Comparison of ENCODE assay signal across 9 mouse cellular contexts in genomic region chr9:65178336-65179213, GRCm38 (mm10). TPM values are rescaled to one million over a fixed set of nuclear protein-coding genes. Genes with fewer than 3 reads are reported as not detected.
DNase-seq lines count a peak whose midpoint lies in the region.
"Had no signal": no experiment of that assay in that cellular context is flagged by ENCODE, and none has a peak within 500 bp of the region (broad histone marks: within the 10 kb centered on the region; RNA-seq: fewer than 3 reads in every experiment).

No protein-coding gene starts in this region.

- H3K9me3 ChIP-seq in embryonic facial prominence, embryonic 10.5 days, result no peaks in the 10 kb centered on the region

- peak overlapping the region; percentile 88 for H3K27ac ChIP-seq in embryonic facial prominence, embryonic 10.5 days (replicated peaks)

- intact Hi-C loops in heart, postnatal 14 days (cut with DNase I), result no loop called here

- H3K27me3 ChIP-seq in embryonic facial prominence, embryonic 10.5 days (replicated peaks; ENCODE audit: low read depth, poor library complexity, severe bottlenecking), result peaks cover 10% of the 10 kb centered on the region; the same call in 1 of the 2 replicates

- H3K4me3 ChIP-seq in embryonic facial prominence, embryonic 10.5 days, result peak overlapping the region; percentile 38

- H3K36me3 ChIP-seq in embryonic facial prominence, embryonic 10.5 days (replicated peaks), result peaks cover 88% of the 10 kb centered on the region

- 3% methylated on average over 22 of the region's 22 CpGs for WGBS in embryonic facial prominence, embryonic 10.5 days

- DNase-seq in layer of hippocampus, postnatal 10 days (ENCODE audit: low spot score in 2 of 2), result peak; percentile 41
- DNase-seq in layer of hippocampus, adult 11-12 months (ENCODE audit: low spot score), result no peak
- peak; percentile 88 for DNase-seq in embryonic facial prominence, embryonic 10.5 days (ENCODE audit: low spot score)
- DNase-seq in heart, postnatal 14 days, result peak; percentile 40 to 46
- DNase-seq in lung, postnatal 36 days, result peak; percentile 21
- DNase-seq in yolk sac, embryonic 10.5 days (ENCODE audit: low spot score), result peak; percentile 72
- DNase-seq in layer of hippocampus, postnatal 36 days, result no peak
- DNase-seq in adrenal gland, postnatal 25 days, result no peak

- H3K4me1 ChIP-seq in embryonic facial prominence, embryonic 10.5 days, result peaks cover 95% of the 10 kb centered on the region

RNA-seq across cellular contexts. Expression of gene Parp16, which starts 16.6 kb away (rescaled TPM):
- 1 to 10 TPM; 4.5 to 5.6 TPM for total RNA-seq in layer of hippocampus, postnatal 10 days (2021)
- polyA plus RNA-seq in embryonic facial prominence, embryonic 10.5 days (2016; fragmentation: Nextera tagmentation; extraction: Ambion mirVana), result 8.2 and 8.3 TPM in 2 replicates
- 1 to 10 TPM; 3.4 to 3.6 TPM for total RNA-seq in heart, postnatal 14 days (2021)
- 1 to 10 TPM; 4.6 to 4.9 TPM for total RNA-seq in layer of hippocampus, postnatal 36 days (2021)
- total RNA-seq in adrenal gland, postnatal 25 days (2021), result 26.8 and 26.9 TPM in 2 replicates

RNA-seq across cellular contexts. Expression of gene Igdcc3, which starts 37.6 kb away (rescaled TPM):
- total RNA-seq in layer of hippocampus, postnatal 10 days (2021), result 1 to 10 TPM; 5.4 to 7.1 TPM
- polyA plus RNA-seq in embryonic facial prominence, embryonic 10.5 days (2016; fragmentation: Nextera tagmentation; extraction: Ambion mirVana), result 167 and 281 TPM in 2 replicates
- under 1 TPM; 0.22 to 0.24 TPM for total RNA-seq in heart, postnatal 14 days (2021)
- 1 to 10 TPM; 3.1 to 4.4 TPM for total RNA-seq in layer of hippocampus, postnatal 36 days (2021)
- total RNA-seq in adrenal gland, postnatal 25 days (2021), result 1.2 and 1.3 TPM in 2 replicates
- polyA plus RNA-seq: large intestine, adult 2 months had no signal

Comparison
In these comparisons a context has a peak if more than half of its experiments do, and no peak if none do; other contexts are left out.
1. DNase-seq: peak in layer of hippocampus, postnatal 10 days (2 of 2), embryonic facial prominence, embryonic 10.5 days (single experiment), heart, postnatal 14 days (2 of 2), lung, postnatal 36 days (single experiment) and yolk sac, embryonic 10.5 days (single experiment); none in layer of hippocampus, adult 11-12 months (single experiment), layer of hippocampus, postnatal 36 days (0 of 2) and adrenal gland, postnatal 25 days (single experiment).